Mouse (Mus musculus): ENCODE results near the gene Ube2j1. TPM values are rescaled to one million over a fixed set of nuclear protein-coding genes. Genes with fewer than 3 reads are reported as not detected.

The Ube2j1 gene
- polyA plus RNA-seq, 1 experiment from 2014 or later = 30.2 TPM

GRCm38 (mm10) chr4:33064986-33065385, 33.8 kb downstream of the Ube2j1 start:
- Histone ChIP-seq H3K36me3 (ENCODE audit: control insufficient read depth, insufficient read depth, low read length) (no peaks in the 10 kb centered on the region), H3K27me3 (ENCODE audit: control insufficient read depth, insufficient read depth, low read length) (no peaks in the 10 kb centered on the region), H3K4me2 (ENCODE audit: low read length) (no peak overlapping the region), H3K4me1 (ENCODE audit: control insufficient read depth in 2 of 2, insufficient read depth in 2 of 2, low read length in 2 of 2) (peaks cover 9 to 11% of the 10 kb centered on the region in 2 experiments; a peak in 3 of 4 replicates), H3K4me3 (ENCODE audit: control insufficient read depth in 1 of 2, insufficient read depth in 1 of 2, low read depth in 1 of 2, low read length in 2 of 2) (no peak overlapping the region), H3K27ac (replicated peaks in 1 of 2; ENCODE audit: control insufficient read depth in 1 of 2, insufficient read depth in 1 of 2, low read depth in 2 of 2, low read length in 2 of 2) (no peak overlapping the region), H3K9ac (ENCODE audit: low read length) (no peak overlapping the region), H3K9me3 (ENCODE audit: control insufficient read depth, low read length) (no peaks in the 10 kb centered on the region)
- no peak for ATAC-seq (ENCODE audit: insufficient number of reproducible peaks, insufficient read depth, low FRiP score, low read depth)
- WGBS = 77% methylated on average over 6 of the region's 6 CpGs

DNA sequence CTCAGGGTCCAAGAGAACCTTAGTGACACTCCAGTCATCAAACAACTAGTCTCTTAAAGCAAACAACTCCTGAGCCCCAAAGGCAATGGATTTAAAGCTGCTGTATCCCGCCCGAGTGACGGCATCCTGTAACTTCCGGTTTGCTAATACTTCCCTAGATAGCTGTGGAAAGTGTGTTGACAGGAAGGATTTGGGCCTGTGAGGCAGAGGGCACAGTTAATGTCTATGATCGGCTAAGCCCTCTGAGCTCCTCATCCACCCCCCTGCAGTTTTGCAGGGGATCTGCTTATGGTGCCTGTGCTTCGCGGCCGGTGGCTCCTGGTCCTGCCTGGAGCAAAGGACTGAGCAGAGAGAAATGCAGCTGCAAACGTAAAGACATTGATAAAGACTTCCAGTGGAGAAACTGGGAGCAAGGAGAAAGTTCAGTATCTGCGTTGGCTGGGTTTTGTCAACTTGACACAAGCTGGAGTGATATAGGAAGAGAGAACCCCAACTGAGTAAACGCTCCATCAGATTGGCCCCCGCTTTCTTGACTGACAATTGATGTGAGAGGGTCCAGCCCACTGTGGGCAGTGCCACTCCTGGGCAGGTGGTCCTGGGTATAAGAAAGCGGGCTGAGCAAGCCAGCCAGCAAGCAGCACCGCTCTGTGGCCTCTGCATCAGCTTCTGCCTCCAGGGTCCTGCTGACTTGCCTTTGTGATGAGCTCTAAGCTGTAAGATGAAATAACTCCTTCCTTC, 35.2 kb downstream of the Ube2j1 start:
- Histone ChIP-seq H3K4me2 (ENCODE audit: low read length) (peak overlapping the region; percentile 61), H3K9me3 (ENCODE audit: control insufficient read depth, low read length) (no peaks in the 10 kb centered on the region), H3K36me3 (ENCODE audit: control insufficient read depth, insufficient read depth, low read length) (no peaks in the 10 kb centered on the region), H3K27me3 (ENCODE audit: control insufficient read depth, insufficient read depth, low read length) (no peaks in the 10 kb centered on the region), H3K4me1 (ENCODE audit: control insufficient read depth in 2 of 2, insufficient read depth in 2 of 2, low read length in 2 of 2) (peaks cover 8 to 9% of the 10 kb centered on the region in 2 experiments; a peak in 2 of 4 replicates), H3K4me3 (ENCODE audit: control insufficient read depth in 1 of 2, insufficient read depth in 1 of 2, low read depth in 1 of 2, low read length in 2 of 2) (peak overlapping the region; percentile 10 to 13; a peak in 2 of 4 replicates), H3K27ac (replicated peaks in 1 of 2; ENCODE audit: control insufficient read depth in 1 of 2, insufficient read depth in 1 of 2, low read depth in 2 of 2, low read length in 2 of 2) (no peak overlapping the region), H3K9ac (ENCODE audit: low read length) (peak overlapping the region; percentile 45)
- ATAC-seq (ENCODE audit: insufficient number of reproducible peaks, insufficient read depth, low FRiP score, low read depth) = no peak
- 16% methylated on average over 14 of the region's 14 CpGs for WGBS

- WGBS = 84% methylated on average over 3 of the region's 3 CpGs
- no peak overlapping the region for H3K4me3 ChIP-seq (ENCODE audit: control insufficient read depth in 1 of 2, insufficient read depth in 1 of 2, low read depth in 1 of 2, low read length in 2 of 2)
- H3K36me3 ChIP-seq (ENCODE audit: control insufficient read depth, insufficient read depth, low read length) = no peaks in the 10 kb centered on the region
- no peak overlapping the region for H3K4me2 ChIP-seq (ENCODE audit: low read length)
- peaks cover 8 to 9% of the 10 kb centered on the region in 2 experiments; a peak in 2 of 4 replicates for H3K4me1 ChIP-seq (ENCODE audit: control insufficient read depth in 2 of 2, insufficient read depth in 2 of 2, low read length in 2 of 2)
- no peaks in the 10 kb centered on the region for H3K27me3 ChIP-seq (ENCODE audit: control insufficient read depth, insufficient read depth, low read length)
- H3K27ac ChIP-seq (replicated peaks in 1 of 2; ENCODE audit: control insufficient read depth in 1 of 2, insufficient read depth in 1 of 2, low read depth in 2 of 2, low read length in 2 of 2) = no peak overlapping the region
- no peaks in the 10 kb centered on the region for H3K9me3 ChIP-seq (ENCODE audit: control insufficient read depth, low read length)
- no peak for ATAC-seq (ENCODE audit: insufficient number of reproducible peaks, insufficient read depth, low FRiP score, low read depth)
- H3K9ac ChIP-seq (ENCODE audit: low read length) = no peak overlapping the region
Observed at GRCm38 (mm10) chr4:33067331-33067730, 36.1 kb downstream of the Ube2j1 start.

DNA sequence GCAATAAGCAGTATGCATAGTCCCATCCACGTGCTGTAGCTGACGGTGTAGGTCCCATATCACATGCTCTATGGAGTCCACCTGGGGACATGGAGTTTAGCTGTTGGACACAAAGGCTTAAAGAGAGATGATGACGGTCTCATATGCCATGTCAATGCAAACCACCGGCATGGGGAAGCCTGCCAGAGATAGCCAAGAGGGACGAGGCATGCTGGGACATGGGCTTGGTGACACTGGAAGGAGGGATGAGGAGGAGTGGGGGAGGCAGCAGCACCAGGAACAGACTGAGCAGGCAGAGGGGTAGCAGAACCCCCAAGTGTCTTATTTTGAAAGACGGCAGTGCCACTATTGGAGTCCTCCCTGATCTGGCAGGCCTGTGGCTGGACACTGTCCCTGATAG, 36.6 kb downstream of the Ube2j1 start:
- Histone ChIP-seq H3K36me3 (ENCODE audit: control insufficient read depth, insufficient read depth, low read length) (no peaks in the 10 kb centered on the region), H3K9ac (ENCODE audit: low read length) (no peak overlapping the region), H3K27ac (replicated peaks in 1 of 2; ENCODE audit: control insufficient read depth in 1 of 2, insufficient read depth in 1 of 2, low read depth in 2 of 2, low read length in 2 of 2) (no peak overlapping the region), H3K4me1 (ENCODE audit: control insufficient read depth in 2 of 2, insufficient read depth in 2 of 2, low read length in 2 of 2) (peaks cover 8 to 14% of the 10 kb centered on the region in 2 experiments; a peak in 2 of 4 replicates), H3K9me3 (ENCODE audit: control insufficient read depth, low read length) (no peaks in the 10 kb centered on the region), H3K27me3 (ENCODE audit: control insufficient read depth, insufficient read depth, low read length) (no peaks in the 10 kb centered on the region), H3K4me2 (ENCODE audit: low read length) (no peak overlapping the region), H3K4me3 (ENCODE audit: control insufficient read depth in 1 of 2, insufficient read depth in 1 of 2, low read depth in 1 of 2, low read length in 2 of 2) (no peak overlapping the region)
- WGBS = 79% methylated on average over 6 of the region's 6 CpGs
- ATAC-seq (ENCODE audit: insufficient number of reproducible peaks, insufficient read depth, low FRiP score, low read depth) = no peak

GRCm38 (mm10) chr4:33068894-33069293, 37.7 kb downstream of the Ube2j1 start:
- Histone ChIP-seq H3K36me3 (ENCODE audit: control insufficient read depth, insufficient read depth, low read length) (no peaks in the 10 kb centered on the region), H3K9me3 (ENCODE audit: control insufficient read depth, low read length) (no peaks in the 10 kb centered on the region), H3K27me3 (ENCODE audit: control insufficient read depth, insufficient read depth, low read length) (no peaks in the 10 kb centered on the region), H3K9ac (ENCODE audit: low read length) (no peak overlapping the region), H3K4me2 (ENCODE audit: low read length) (no peak overlapping the region), H3K4me1 (ENCODE audit: control insufficient read depth in 2 of 2, insufficient read depth in 2 of 2, low read length in 2 of 2) (peaks cover 8 to 15% of the 10 kb centered on the region in 2 experiments; a peak in 2 of 4 replicates), H3K27ac (replicated peaks in 1 of 2; ENCODE audit: control insufficient read depth in 1 of 2, insufficient read depth in 1 of 2, low read depth in 2 of 2, low read length in 2 of 2) (no peak overlapping the region), H3K4me3 (ENCODE audit: control insufficient read depth in 1 of 2, insufficient read depth in 1 of 2, low read depth in 1 of 2, low read length in 2 of 2) (no peak overlapping the region)
- WGBS = 33% methylated on average over 6 of the region's 6 CpGs
- no peak for ATAC-seq (ENCODE audit: insufficient number of reproducible peaks, insufficient read depth, low FRiP score, low read depth)

- H3K4me3 ChIP-seq (ENCODE audit: control insufficient read depth in 1 of 2, insufficient read depth in 1 of 2, low read depth in 1 of 2, low read length in 2 of 2) = no peak overlapping the region
- H3K4me2 ChIP-seq (ENCODE audit: low read length) = no peak overlapping the region
- ATAC-seq (ENCODE audit: insufficient number of reproducible peaks, insufficient read depth, low FRiP score, low read depth) = no peak
- H3K27me3 ChIP-seq (ENCODE audit: control insufficient read depth, insufficient read depth, low read length) = no peaks in the 10 kb centered on the region
- no peaks in the 10 kb centered on the region for H3K36me3 ChIP-seq (ENCODE audit: control insufficient read depth, insufficient read depth, low read length)
- no peak overlapping the region for H3K9ac ChIP-seq (ENCODE audit: low read length)
- H3K27ac ChIP-seq (replicated peaks in 1 of 2; ENCODE audit: control insufficient read depth in 1 of 2, insufficient read depth in 1 of 2, low read depth in 2 of 2, low read length in 2 of 2) = no peak overlapping the region
- H3K9me3 ChIP-seq (ENCODE audit: control insufficient read depth, low read length) = no peaks in the 10 kb centered on the region
- 89% methylated on average over 6 of the region's 6 CpGs for WGBS
- peaks cover 8 to 15% of the 10 kb centered on the region in 2 experiments; a peak in 2 of 4 replicates for H3K4me1 ChIP-seq (ENCODE audit: control insufficient read depth in 2 of 2, insufficient read depth in 2 of 2, low read length in 2 of 2)
Observed at GRCm38 (mm10) chr4:33070326-33070725, 39.1 kb downstream of the Ube2j1 start.

- Histone ChIP-seq H3K4me2 (ENCODE audit: low read length) (no peak overlapping the region), H3K27ac (replicated peaks in 1 of 2; ENCODE audit: control insufficient read depth in 1 of 2, insufficient read depth in 1 of 2, low read depth in 2 of 2, low read length in 2 of 2) (no peak overlapping the region), H3K36me3 (ENCODE audit: control insufficient read depth, insufficient read depth, low read length) (no peaks in the 10 kb centered on the region), H3K4me3 (ENCODE audit: control insufficient read depth in 1 of 2, insufficient read depth in 1 of 2, low read depth in 1 of 2, low read length in 2 of 2) (no peak overlapping the region), H3K9ac (ENCODE audit: low read length) (no peak overlapping the region), H3K4me1 (ENCODE audit: control insufficient read depth in 2 of 2, insufficient read depth in 2 of 2, low read length in 2 of 2) (peaks cover 3 to 10% of the 10 kb centered on the region in 2 experiments; a peak in 2 of 4 replicates), H3K27me3 (ENCODE audit: control insufficient read depth, insufficient read depth, low read length) (no peaks in the 10 kb centered on the region), H3K9me3 (ENCODE audit: control insufficient read depth, low read length) (no peaks in the 10 kb centered on the region)
- no peak for ATAC-seq (ENCODE audit: insufficient number of reproducible peaks, insufficient read depth, low FRiP score, low read depth)
- WGBS = 76% methylated on average over 6 of the region's 6 CpGs
Observed at GRCm38 (mm10) chr4:33071337-33071736, 40.1 kb downstream of the Ube2j1 start.

All from heart, embryonic 14.5 days (tissue).